Comparison of ENCODE assay signal across 8 mouse cellular contexts in genomic region chr7:28393272-28393951, GRCm38 (mm10). TPM values are rescaled to one million over a fixed set of nuclear protein-coding genes. Genes with fewer than 3 reads are reported as not detected.
DNase-seq lines count a peak whose midpoint lies in the region; ATAC-seq and TF ChIP-seq lines count a peak whose summit lies in the region.

No protein-coding gene starts in this region.

- no peaks in the 10 kb centered on the region for H3K9me3 ChIP-seq in kidney, postnatal 0 days (replicated peaks; ENCODE audit: low read length)
- no peaks in the 10 kb centered on the region for H3K9me3 ChIP-seq in hindbrain, embryonic 11.5 days (ENCODE audit: control insufficient read depth, low read length)
- H3K9me3 ChIP-seq in midbrain, embryonic 12.5 days: no peaks in the 10 kb centered on the region

- no peak for ATAC-seq in kidney, postnatal 0 days (replicated peaks; ENCODE audit: low FRiP score, low read depth)
- no peak for ATAC-seq in hindbrain, embryonic 11.5 days (ENCODE audit: low FRiP score)
- ATAC-seq in midbrain, embryonic 12.5 days (ENCODE audit: low FRiP score, low read depth): no peak

- peak overlapping the region; percentile 90 for H3K9ac ChIP-seq in kidney, postnatal 0 days (ENCODE audit: low read depth, low read length)
- H3K9ac ChIP-seq in hindbrain, embryonic 11.5 days (ENCODE audit: low read depth, low read length): peak overlapping the region; percentile 83
- peak overlapping the region; percentile 92 for H3K9ac ChIP-seq in midbrain, embryonic 12.5 days (replicated peaks)

- H3K36me3 ChIP-seq in kidney, postnatal 0 days (ENCODE audit: insufficient read depth, low read length): peaks cover 29% of the 10 kb centered on the region; the same call in 1 of the 2 replicates
- peaks cover 9% of the 10 kb centered on the region for H3K36me3 ChIP-seq in hindbrain, embryonic 11.5 days (ENCODE audit: control insufficient read depth, insufficient read depth, low read length)
- H3K36me3 ChIP-seq in midbrain, embryonic 12.5 days: peaks cover 52% of the 10 kb centered on the region

- TF ChIP-seq CTCF in kidney, postnatal 0 days (IDR thresholded peaks at IDR 0.05; ENCODE audit: low read depth): no peak
- no peak for TF ChIP-seq CTCF in bone marrow, adult 2 months (IDR thresholded peaks at IDR 0.05; ENCODE audit: control insufficient read depth, insufficient read depth, low read length)

- peak overlapping the region; percentile 72 for H3K27ac ChIP-seq in kidney, postnatal 0 days
- H3K27ac ChIP-seq in bone marrow, adult 2 months (ENCODE audit: control insufficient read depth, insufficient read depth, low read depth, low read length, poor library complexity): peak overlapping the region; percentile 35
- H3K27ac ChIP-seq in hindbrain, embryonic 11.5 days (ENCODE audit: low read depth, low read length): no peak overlapping the region
- H3K27ac ChIP-seq in midbrain, embryonic 12.5 days (replicated peaks): peak overlapping the region; percentile 80

- H3K4me1 ChIP-seq in kidney, postnatal 0 days (replicated peaks; ENCODE audit: insufficient read depth, low read length): 0 out of 2 replicates have a peak, but pooled peaks cover 6% of the 10 kb centered on the region
- H3K4me1 ChIP-seq in bone marrow, adult 2 months (ENCODE audit: control insufficient read depth, insufficient read depth, low read length): no peaks in the 10 kb centered on the region; the same call in 1 of the 2 replicates
- H3K4me1 ChIP-seq in hindbrain, embryonic 11.5 days (replicated peaks; ENCODE audit: control insufficient read depth, insufficient read depth, low read length): no peaks in the 10 kb centered on the region; the same call in 1 of the 2 replicates
- H3K4me1 ChIP-seq in midbrain, embryonic 12.5 days: peaks cover 16% of the 10 kb centered on the region

- 5% methylated on average over 22 of the region's 22 CpGs for WGBS in kidney, postnatal 0 days
- WGBS in bone marrow, adult 2 months: 6% methylated on average over 22 of the region's 22 CpGs
- 7% methylated on average over 22 of the region's 22 CpGs for WGBS in hindbrain, embryonic 11.5 days
- 7% methylated on average over 22 of the region's 22 CpGs for WGBS in midbrain, embryonic 12.5 days

- H3K4me3 ChIP-seq in kidney, postnatal 0 days (replicated peaks; ENCODE audit: low read depth, low read length): peak overlapping the region; percentile 82
- peak overlapping the region; percentile 82 for H3K4me3 ChIP-seq in bone marrow, adult 2 months (replicated peaks; ENCODE audit: control insufficient read depth, low read depth, low read length)
- H3K4me3 ChIP-seq in hindbrain, embryonic 11.5 days (ENCODE audit: low read depth, low read length): peak overlapping the region; percentile 91
- peak overlapping the region; percentile 94 for H3K4me3 ChIP-seq in midbrain, embryonic 12.5 days

- no peak for DNase-seq in kidney, postnatal 0 days (ENCODE audit: low spot score)
- DNase-seq in kidney, adult 9 months: no peak
- no peak for DNase-seq in hindbrain, embryonic 11.5 days (ENCODE audit: low spot score)
- DNase-seq in ovary, postnatal 14 days (ENCODE audit: low spot score): no peak
- no peak for DNase-seq in adrenal gland, adult 8-10 months
- no peak for DNase-seq in cerebellum, postnatal 14 days

- TF ChIP-seq POLR2A in bone marrow, adult 2 months (IDR thresholded peaks at IDR 0.05; ENCODE audit: borderline replicate concordance, control insufficient read depth, low read depth, low read length): no peak

- H3K4me2 ChIP-seq in kidney, postnatal 0 days (ENCODE audit: low read length): peak overlapping the region; percentile 95
- H3K4me2 ChIP-seq in hindbrain, embryonic 11.5 days (replicated peaks; ENCODE audit: low read depth, low read length): peak overlapping the region; percentile 82
- H3K4me2 ChIP-seq in midbrain, embryonic 12.5 days (replicated peaks): peak overlapping the region; percentile 97

- H3K27me3 ChIP-seq in kidney, postnatal 0 days (ENCODE audit: insufficient read depth, low read length): no peaks in the 10 kb centered on the region
- no peaks in the 10 kb centered on the region for H3K27me3 ChIP-seq in hindbrain, embryonic 11.5 days (ENCODE audit: control insufficient read depth, insufficient read depth, low read length)
- H3K27me3 ChIP-seq in midbrain, embryonic 12.5 days: no peaks in the 10 kb centered on the region

RNA-seq across cellular contexts. Expression of gene Paf1, which starts 0.7 kb away (rescaled TPM):
- polyA plus RNA-seq in kidney, postnatal 0 days (2015; fragmentation: Nextera tagmentation; extraction: Ambion mirVana): 60.2 and 70.3 TPM in 2 replicates
- polyA plus RNA-seq in bone marrow, adult 2 months (2011; ENCODE audit: insufficient read depth, insufficient read length, low replicate concordance, missing spikeins): 136 and 209 TPM in 2 replicates
- 77.6 and 79.9 TPM in 2 replicates for polyA plus RNA-seq in hindbrain, embryonic 11.5 days (2014; fragmentation: Nextera tagmentation; extraction: Ambion mirVana)
- polyA plus RNA-seq in midbrain, embryonic 12.5 days (2016; fragmentation: Nextera tagmentation; extraction: Ambion mirVana): 83.2 and 86.0 TPM in 2 replicates
- total RNA-seq in adrenal gland, adult 8-10 months (2022): 100 to 1,000 TPM in 1 of 4 experiments, 10 to 100 TPM in 3; 61.6 to 102 (median 87.9) TPM

RNA-seq across cellular contexts. Expression of gene Med29, which starts 0.9 kb away (rescaled TPM):
- 44.6 and 47.8 TPM in 2 replicates for polyA plus RNA-seq in kidney, postnatal 0 days (2015; fragmentation: Nextera tagmentation; extraction: Ambion mirVana)
- 12.0 and 24.2 TPM in 2 replicates for polyA plus RNA-seq in bone marrow, adult 2 months (2011; ENCODE audit: insufficient read depth, insufficient read length, low replicate concordance, missing spikeins)
- 47.6 and 49.7 TPM in 2 replicates for polyA plus RNA-seq in hindbrain, embryonic 11.5 days (2014; fragmentation: Nextera tagmentation; extraction: Ambion mirVana)
- polyA plus RNA-seq in midbrain, embryonic 12.5 days (2016; fragmentation: Nextera tagmentation; extraction: Ambion mirVana): 45.3 and 46.9 TPM in 2 replicates
- 10 to 100 TPM; 24.5 to 44.1 (median 29.5) TPM for total RNA-seq in adrenal gland, adult 8-10 months (2022)

RNA-seq across cellular contexts. Expression of gene Zfp36, which starts 13.4 kb away (rescaled TPM):
- polyA plus RNA-seq in kidney, postnatal 0 days (2015; fragmentation: Nextera tagmentation; extraction: Ambion mirVana): 18.6 and 19.6 TPM in 2 replicates
- 25.5 and 53.7 TPM in 2 replicates for polyA plus RNA-seq in bone marrow, adult 2 months (2011; ENCODE audit: insufficient read depth, insufficient read length, low replicate concordance, missing spikeins)
- 3.4 and 3.9 TPM in 2 replicates for polyA plus RNA-seq in hindbrain, embryonic 11.5 days (2014; fragmentation: Nextera tagmentation; extraction: Ambion mirVana)
- polyA plus RNA-seq in midbrain, embryonic 12.5 days (2016; fragmentation: Nextera tagmentation; extraction: Ambion mirVana): 4.9 and 5.4 TPM in 2 replicates
- 10 to 100 TPM; 12.8 to 33.6 (median 21.5) TPM for total RNA-seq in adrenal gland, adult 8-10 months (2022)

RNA-seq across cellular contexts. Expression of gene Plekhg2, which starts 21.0 kb away (rescaled TPM):
- polyA plus RNA-seq in kidney, postnatal 0 days (2015; fragmentation: Nextera tagmentation; extraction: Ambion mirVana): 29.9 and 33.3 TPM in 2 replicates
- 15.6 and 26.3 TPM in 2 replicates for polyA plus RNA-seq in bone marrow, adult 2 months (2011; ENCODE audit: insufficient read depth, insufficient read length, low replicate concordance, missing spikeins)
- 39.5 and 48.0 TPM in 2 replicates for polyA plus RNA-seq in hindbrain, embryonic 11.5 days (2014; fragmentation: Nextera tagmentation; extraction: Ambion mirVana)
- 71.6 and 78.6 TPM in 2 replicates for polyA plus RNA-seq in midbrain, embryonic 12.5 days (2016; fragmentation: Nextera tagmentation; extraction: Ambion mirVana)
- total RNA-seq in adrenal gland, adult 8-10 months (2022): 10 to 100 TPM; 13.6 to 28.9 (median 20.9) TPM

RNA-seq across cellular contexts. Expression of gene Rps16, which starts 43.0 kb away (rescaled TPM):
- 1,088 and 1,198 TPM in 2 replicates for polyA plus RNA-seq in kidney, postnatal 0 days (2015; fragmentation: Nextera tagmentation; extraction: Ambion mirVana)
- polyA plus RNA-seq in bone marrow, adult 2 months (2011; ENCODE audit: insufficient read depth, insufficient read length, low replicate concordance, missing spikeins): 838 and 1,358 TPM in 2 replicates
- polyA plus RNA-seq in hindbrain, embryonic 11.5 days (2014; fragmentation: Nextera tagmentation; extraction: Ambion mirVana): 746 and 776 TPM in 2 replicates
- polyA plus RNA-seq in midbrain, embryonic 12.5 days (2016; fragmentation: Nextera tagmentation; extraction: Ambion mirVana): 544 and 582 TPM in 2 replicates
- 1,000 to 10,000 TPM in 3 of 4 experiments, 100 to 1,000 TPM in 1; 948 to 1,196 (median 1,106) TPM for total RNA-seq in adrenal gland, adult 8-10 months (2022)
